Mouse (Mus musculus): Measurements from ENCODE around the gene Col16a1.

- TF ChIP-seq EP300 (optimal IDR thresholded peaks at IDR 0.05) (no peak), CTCF (IDR thresholded peaks at IDR 0.05; ENCODE audit: low read depth) (no peak)
Measured at GRCm38 (mm10) chr4:130060937-130061336, 13.3 kb downstream of the Col16a1 start.

Data from stomach, postnatal 0 days (tissue).